Comparison of ENCODE assay signal across 19 mouse cellular contexts in the genomic region with DNA sequence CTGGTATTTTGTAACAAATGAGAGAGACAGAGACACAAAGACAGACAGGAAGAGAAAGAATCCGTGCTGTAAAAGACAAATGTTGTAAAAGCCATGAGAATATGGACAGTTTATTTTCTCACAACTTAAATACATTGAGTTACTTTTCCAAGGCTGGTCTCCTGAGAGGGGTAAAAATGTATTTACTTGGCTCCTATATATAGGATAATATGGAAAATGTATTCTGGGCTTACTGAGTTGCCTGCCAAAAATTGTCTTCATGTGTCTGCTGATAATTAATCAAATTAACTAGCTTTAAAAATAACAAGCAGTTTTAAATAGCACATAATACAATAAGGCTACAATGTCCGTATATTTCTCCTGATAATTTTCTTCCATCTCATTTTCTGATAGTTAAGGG.
"Had no signal": no experiment of that assay in that cellular context is flagged by ENCODE, and none has a peak within 500 bp of the region (broad histone marks: within the 10 kb centered on the region; RNA-seq: fewer than 3 reads in every experiment).

No protein-coding gene starts in this region.

- H3K27me3 ChIP-seq: lung, embryonic 15.5 days; midbrain, embryonic 12.5 days; neural tube, embryonic 13.5 days; neural tube, embryonic 15.5 days had no signal

- H3K9me3 ChIP-seq: lung, embryonic 15.5 days; midbrain, embryonic 10.5 days; midbrain, embryonic 12.5 days; neural tube, embryonic 13.5 days; neural tube, embryonic 15.5 days had no signal

- H3K4me3 ChIP-seq: lung, embryonic 15.5 days; midbrain, embryonic 10.5 days; midbrain, embryonic 12.5 days; myocyte; neural tube, embryonic 13.5 days; neural tube, embryonic 15.5 days had no signal

- H3K9ac ChIP-seq: liver, embryonic 14.5 days; lung, embryonic 15.5 days; midbrain, embryonic 12.5 days; neural tube, embryonic 13.5 days; neural tube, embryonic 15.5 days had no signal

- H3K27ac ChIP-seq: liver, embryonic 14.5 days; lung, embryonic 15.5 days; midbrain, embryonic 10.5 days; midbrain, embryonic 12.5 days; neural tube, embryonic 13.5 days had no signal

- H3K4me2 ChIP-seq: lung, embryonic 15.5 days; midbrain, embryonic 12.5 days; neural tube, embryonic 13.5 days; neural tube, embryonic 15.5 days had no signal

- DNase-seq: lung, adult 18-20 months; lung, postnatal 4 days; midbrain, embryonic 14.5 days; retina, postnatal 1 day; right cerebral cortex, adult 18-20 months; right cerebral cortex, postnatal 25 days; right cerebral cortex, postnatal 4 days; spleen, adult 18-20 months; thymus, adult 18-20 months; thymus, postnatal 14 days; thymus, postnatal 36 days had no signal

- H3K36me3 ChIP-seq: lung, embryonic 15.5 days; midbrain, embryonic 10.5 days; midbrain, embryonic 12.5 days; neural tube, embryonic 13.5 days; neural tube, embryonic 15.5 days had no signal

- H3K4me1 ChIP-seq: midbrain, embryonic 10.5 days; midbrain, embryonic 12.5 days; neural tube, embryonic 13.5 days had no signal

- ATAC-seq: midbrain, embryonic 16.5 days had no signal
